Mouse (Mus musculus) right cerebral cortex, postnatal 4 days (tissue): ENCODE measurements around the gene Adgrg1.
"Not testable (repeated sequence)": the region's sequence is repeated elsewhere in the genome, so short reads cannot be mapped to it uniquely, and the experiment has no call there.

Experiments
- DNase-seq: peaks from one replicate; pipeline ENCODE4 v3.0.0-alpha.2; 2022

The Adgrg1 gene

DNA sequence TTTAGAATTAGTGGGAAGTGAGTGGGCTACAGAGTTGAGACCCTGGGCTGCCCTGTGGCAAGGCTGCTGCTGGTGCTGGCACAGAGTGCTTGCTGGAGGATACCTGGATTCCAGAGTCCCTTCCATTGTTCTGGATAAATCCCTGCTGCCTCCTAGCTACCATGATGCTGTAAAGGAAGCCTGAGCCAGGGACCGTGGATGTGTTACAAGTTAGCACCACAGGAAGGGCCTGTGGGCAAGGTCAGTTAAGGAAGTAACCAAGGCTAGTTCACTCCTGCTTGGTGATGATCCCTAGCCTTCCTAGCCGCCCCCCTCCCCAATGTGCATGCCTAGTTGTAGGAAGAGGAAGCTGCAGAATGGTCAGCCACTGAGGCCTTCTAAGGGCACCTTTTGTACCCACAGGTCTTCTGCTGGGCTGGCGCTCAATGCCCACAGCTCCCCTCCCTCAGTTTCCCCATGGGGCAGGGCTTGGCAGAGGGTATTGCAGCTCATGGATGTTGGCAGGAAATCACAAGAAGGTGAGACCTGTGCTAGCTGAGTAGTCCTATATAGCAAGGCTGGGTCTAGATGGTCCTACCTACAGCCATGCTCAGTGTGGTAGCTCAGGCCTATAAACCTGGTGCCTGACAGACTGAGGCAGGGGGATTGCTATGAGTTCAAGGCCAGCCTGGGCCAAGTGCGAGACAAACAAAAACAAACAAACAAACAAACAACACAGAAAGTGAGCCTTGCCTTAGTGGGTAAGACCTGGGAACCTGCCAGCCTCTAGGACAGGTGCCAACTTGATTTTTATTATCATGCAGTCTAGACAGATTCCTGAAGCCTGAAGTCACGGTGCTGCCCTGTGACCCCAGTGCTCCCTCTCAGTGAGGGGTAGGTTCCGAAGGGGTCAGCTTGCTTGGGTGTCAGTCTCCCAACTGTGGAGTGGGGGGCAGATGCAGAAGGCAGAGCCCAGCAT is 22.6 kb downstream of the Adgrg1 start:
- peak; percentile 51 for DNase-seq

- DNase-seq, result no peak
Observed at GRCm38 (mm10) chr8:94997857-94998243, 23.3 kb downstream of the Adgrg1 start.

DNA sequence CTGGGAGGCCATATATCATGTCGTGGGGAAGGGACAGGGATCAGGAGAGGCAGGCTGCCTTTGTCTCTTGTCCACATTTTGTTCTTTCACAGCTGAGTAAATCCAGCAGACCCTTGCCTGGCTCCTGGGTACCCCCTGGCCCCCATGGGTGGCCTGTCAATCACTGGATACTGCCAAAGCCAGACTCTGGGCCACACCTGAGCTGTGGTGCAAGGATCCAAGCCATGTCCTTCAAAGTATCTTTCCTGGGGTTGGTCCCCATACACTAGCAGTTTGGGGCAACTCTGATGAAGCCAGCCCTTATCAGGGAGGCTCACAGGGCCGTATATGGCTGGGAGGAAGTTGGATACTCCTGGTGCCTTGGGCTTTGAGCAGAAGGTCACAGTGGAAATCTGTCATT is 23.9 kb downstream of the Adgrg1 start:
- no peak for DNase-seq

DNA sequence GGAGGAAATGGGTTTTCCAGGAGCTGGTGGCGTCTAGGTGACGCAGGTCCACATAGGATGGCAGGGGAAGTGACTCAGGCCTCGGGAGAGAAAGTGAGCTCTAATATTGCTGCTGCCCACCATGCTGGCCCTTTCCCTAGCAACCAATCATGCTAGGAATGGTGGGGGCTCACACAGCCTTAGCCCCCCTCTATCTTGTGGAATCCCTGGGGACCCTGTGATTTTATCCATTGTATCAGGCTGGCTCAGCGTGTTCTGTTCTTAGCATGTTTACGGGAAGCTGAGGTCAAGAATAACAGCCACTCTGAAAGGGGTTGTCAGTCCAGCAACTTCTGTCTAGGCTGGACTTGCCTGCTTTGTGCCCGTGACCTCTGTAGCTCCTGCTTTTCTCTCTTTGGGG is 24.5 kb downstream of the Adgrg1 start:
- DNase-seq, result no peak

DNA sequence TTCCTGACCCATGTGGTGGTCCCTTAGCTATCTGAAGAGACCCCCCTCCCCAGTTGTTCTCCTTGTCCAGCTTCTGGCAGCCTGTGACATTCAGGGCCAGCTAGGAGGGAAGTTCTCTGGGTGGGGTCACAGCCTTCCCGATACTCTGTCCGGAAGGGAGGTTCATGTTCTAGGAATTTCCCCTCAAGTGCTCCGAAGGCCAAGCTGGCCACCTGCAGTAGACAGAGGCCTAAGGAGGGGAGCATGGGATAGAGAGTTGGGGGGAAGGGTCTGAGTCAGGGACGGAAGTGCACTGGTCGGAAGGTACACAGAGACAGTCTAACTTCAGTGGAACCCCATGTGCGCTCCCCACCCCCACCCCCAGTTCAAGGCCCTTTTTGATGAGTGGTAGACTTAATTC is 25.4 kb downstream of the Adgrg1 start:
- no peak for DNase-seq

- peak; percentile 52 for DNase-seq
Observed at GRCm38 (mm10) chr8:95000684-95001083, 26.1 kb downstream of the Adgrg1 start.

DNA sequence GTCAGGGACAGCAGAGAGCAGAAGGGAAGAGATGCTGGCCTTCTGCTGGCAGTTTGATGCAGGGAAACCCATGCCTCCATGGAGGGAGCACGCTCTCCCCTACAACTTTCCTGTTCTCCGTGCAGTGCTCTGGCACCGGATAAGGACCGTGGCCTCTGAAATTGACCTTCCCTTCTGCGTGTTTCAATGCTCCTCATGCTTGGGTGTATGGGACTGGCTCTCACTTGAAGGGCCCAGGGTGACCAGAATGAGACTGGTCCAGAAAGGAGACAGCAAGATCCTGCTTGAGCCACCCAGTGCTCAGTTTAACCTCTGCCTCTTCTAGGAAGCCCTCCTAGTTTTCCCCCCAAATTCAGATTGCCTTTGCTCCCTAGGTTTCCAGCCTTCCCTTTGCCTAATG is 26.6 kb downstream of the Adgrg1 start:
- DNase-seq, result no peak

DNA sequence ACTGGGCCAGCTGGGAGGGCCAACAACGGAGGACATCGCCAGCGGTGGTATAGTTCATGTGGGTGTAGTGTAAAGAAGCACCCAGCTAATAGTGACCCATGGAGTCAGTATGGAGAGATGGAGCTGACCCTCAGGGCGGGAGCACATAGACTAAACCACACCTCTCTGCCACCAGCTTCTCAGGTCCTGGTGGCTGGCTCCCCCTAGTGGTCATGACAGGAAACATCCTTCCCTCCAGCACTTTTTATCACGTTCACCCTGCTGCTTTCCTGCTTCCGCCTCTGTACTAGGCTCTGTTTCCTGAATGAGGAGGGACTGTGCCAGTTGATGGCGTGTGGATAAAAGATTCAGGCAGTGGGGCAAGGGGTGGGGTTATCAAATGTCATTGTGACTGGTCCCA is 27.1 kb downstream of the Adgrg1 start:
- DNase-seq, result peak; percentile 68

DNA sequence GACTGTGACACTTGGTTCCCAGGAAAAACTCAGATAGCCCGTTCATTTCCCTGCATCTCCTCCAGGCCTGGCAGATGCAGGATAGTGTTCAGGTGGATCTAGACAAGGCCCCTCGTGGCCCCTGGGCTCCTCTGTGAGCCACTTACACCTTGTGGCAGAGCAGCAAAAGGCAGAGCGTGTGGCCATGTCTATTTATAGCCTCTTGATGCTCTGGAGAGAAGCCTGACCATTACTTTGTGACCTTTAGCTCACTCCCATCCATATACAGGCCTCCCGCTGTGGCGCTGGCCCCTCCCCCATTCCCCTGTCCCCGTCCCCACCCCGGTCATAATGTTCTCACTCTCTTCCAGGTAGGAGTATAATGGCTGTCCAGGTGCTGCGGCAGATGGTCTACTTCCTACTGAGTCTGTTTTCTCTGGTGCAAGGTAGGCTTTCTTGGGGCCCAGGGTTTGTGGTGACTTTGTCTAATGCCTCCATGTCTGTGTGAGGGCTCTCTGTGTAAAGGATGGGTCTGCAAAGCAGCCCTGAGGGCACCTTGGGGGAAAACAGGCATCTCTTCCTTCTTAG is 27.6 kb downstream of the Adgrg1 start:
- no peak for DNase-seq

GRCm38 (mm10) chr8:95012442-95012919 is 37.9 kb downstream of the Adgrg1 start:
- no peak for DNase-seq

DNA sequence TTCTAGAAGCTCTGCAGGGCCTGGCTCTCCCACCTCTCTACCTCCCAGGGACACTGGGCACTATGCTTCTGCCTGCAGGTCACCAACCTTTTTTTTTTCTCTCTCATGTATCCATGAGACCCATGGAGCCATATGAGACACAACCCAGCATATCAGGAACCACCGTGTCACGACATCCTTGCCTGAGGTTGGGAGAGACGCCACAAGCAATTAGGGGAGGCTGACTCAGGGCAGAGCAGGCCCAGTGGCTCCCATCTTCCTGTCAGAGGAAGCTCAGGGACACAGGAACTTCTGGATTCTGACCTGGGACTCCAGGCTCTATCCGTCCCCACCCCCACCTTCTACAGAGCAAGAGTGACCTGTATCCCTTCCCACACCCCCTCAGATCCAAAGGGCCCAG is 41.3 kb downstream of the Adgrg1 start:
- no peak for DNase-seq

DNA sequence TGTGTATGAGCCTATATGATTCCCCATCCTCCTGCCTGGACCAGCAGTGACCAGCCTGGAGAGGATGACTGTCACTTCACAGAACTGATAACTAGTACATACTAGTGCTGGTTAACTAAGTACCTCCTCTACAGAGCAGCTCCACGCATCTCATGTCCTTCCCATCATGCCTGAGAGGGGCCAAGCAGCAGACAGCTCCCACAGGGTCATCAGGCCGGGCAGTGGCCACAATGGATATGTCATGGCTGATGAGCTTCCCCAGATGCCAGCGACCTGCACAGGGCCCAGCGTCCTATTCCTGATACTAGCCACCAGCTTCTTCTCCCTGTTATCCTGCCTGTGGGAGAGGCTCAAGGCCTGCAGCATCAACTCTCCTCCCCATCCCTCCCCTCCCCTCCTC is 42.1 kb downstream of the Adgrg1 start:
- no peak for DNase-seq

DNA sequence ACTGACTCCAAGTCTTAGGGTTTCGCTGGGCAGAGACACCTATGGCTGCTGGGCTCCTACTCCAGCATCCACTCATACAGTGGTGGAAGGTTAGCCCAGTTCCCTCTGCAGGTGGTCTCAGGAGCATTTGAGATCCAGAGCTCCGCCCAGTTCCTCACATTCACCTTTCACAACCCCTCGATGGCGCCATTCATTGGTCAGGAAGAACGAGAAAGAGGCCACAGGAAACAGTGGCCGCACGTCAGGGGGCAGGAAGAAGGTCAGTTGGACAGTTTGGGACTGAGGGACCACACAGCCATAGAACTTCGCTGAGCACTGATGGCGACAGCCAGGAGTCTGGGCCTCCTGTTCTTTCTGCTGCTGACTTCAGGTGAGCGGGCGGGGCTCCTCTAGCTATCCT is 42.9 kb downstream of the Adgrg1 start, which contains the start of gene Adgrg3:
TSS of gene Adgrg3 (plus strand) at position 242 of the 400 bp plus-strand sequence.
- no peak for DNase-seq

DNA sequence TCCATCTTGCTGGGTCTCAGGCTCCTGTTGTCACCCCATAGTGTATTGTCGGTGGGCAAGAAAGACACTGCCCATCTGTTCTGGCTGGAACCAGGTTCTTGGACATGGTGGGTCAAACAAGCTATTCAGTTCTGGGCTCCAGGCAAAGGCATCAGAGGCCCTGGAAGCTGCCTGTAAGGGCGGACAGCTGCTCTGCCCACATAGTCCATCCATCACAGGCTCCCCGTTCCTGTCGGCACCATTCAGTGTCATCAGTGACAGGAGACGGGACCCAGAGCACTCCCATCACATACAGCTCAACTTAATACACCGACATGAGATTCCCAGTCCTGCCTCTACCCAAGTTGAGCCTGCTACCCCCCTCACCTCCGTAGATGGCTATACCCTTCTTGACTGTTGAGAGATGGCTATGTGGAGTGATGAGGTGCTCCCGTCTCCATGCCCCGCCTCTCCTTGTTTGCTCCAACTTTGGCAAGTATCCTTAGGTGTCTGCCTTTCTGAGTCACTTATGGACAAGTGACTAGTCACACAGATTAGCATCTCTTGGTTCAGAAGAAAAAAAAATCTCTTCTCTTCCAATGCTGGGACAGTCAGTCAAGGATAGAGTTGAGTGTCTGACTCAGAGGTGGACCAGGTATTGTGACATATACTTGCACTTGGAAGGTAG is 43.6 kb downstream of the Adgrg1 start:
- DNase-seq, result no peak

- no peak for DNase-seq
Observed at GRCm38 (mm10) chr8:95020293-95020777, 45.8 kb downstream of the Adgrg1 start.

DNA sequence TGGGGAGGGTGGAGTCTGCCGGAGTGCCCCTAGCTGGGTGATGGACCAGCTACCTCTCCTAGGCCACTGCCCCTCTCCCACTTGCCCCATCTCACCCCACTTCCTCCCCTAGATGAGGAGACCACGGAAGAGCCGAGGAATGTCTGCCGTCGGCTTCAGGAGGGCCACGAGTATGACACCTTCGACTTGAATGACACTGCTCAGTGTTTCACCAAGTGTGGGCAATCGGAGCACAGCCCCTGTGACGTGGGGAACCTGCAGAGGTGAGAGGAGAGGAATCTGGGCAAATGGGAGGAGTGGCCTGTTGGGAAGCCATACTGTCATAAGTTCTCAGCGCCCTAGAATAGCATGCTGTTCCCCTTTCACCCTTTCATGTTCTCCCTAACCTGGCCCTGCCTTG is 46.3 kb downstream of the Adgrg1 start:
- DNase-seq, result no peak

DNA sequence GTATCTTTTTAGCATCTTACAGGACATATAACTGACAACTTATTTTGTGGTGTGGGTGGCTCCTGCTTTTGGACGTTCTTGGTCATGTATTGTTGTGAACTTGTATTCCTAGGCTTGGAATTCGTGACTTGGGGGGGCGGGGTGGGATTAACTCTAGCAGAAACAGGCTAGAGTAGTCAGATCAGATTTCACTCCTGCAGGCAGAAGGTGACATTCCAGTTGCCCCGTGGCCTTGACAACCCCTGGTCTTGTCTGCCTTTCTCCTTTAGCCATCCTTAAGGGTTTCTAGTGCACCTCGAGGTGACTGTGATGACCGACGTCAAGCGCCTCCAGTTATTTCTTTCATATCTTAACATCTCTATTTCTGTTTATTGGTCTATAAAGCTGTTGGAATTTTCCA is 48.6 kb downstream of the Adgrg1 start:
- no peak for DNase-seq

- DNase-seq, result no peak
Observed at GRCm38 (mm10) chr8:95024387-95024786, 49.8 kb downstream of the Adgrg1 start.

DNA sequence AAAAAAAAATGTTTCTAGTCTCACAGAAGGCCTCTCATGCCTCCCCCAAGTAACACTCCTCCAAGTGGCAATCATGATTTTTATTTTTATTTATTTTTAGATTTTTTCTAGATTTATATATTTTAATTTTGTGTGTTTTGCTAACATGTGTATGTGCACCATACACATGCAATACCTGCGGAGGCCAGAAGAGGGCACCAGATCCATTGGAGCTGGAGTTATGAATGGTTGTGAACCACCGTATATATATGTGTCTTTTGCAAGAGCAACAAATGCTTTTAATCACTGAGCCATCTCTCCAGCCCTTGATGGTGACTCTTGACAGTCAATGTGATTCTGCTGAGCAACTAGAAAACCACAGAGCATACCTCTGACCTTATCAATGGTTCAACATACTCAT is 50.9 kb downstream of the Adgrg1 start:
- peak; percentile 76 for DNase-seq

DNA sequence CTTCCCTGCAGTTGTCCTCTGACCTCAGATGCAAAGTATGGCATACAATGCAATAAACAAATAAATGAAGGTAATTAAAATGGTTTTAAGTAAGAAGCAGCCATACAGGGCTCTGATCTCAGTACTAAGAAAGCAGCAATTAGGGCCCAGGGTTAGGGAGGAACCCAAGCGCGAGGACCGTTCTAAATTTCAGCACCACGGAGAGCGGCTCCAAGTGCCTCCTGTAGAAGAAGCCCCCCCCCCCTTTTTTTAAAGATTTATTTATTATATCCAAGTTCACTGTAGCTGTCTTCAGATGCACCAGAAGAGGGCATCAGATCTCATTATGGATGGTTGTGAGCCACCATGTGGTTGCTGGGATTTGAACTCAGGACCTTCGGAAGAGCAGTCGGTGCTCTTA is 53.8 kb downstream of the Adgrg1 start:
- DNase-seq, result not testable (repeated sequence)

DNA sequence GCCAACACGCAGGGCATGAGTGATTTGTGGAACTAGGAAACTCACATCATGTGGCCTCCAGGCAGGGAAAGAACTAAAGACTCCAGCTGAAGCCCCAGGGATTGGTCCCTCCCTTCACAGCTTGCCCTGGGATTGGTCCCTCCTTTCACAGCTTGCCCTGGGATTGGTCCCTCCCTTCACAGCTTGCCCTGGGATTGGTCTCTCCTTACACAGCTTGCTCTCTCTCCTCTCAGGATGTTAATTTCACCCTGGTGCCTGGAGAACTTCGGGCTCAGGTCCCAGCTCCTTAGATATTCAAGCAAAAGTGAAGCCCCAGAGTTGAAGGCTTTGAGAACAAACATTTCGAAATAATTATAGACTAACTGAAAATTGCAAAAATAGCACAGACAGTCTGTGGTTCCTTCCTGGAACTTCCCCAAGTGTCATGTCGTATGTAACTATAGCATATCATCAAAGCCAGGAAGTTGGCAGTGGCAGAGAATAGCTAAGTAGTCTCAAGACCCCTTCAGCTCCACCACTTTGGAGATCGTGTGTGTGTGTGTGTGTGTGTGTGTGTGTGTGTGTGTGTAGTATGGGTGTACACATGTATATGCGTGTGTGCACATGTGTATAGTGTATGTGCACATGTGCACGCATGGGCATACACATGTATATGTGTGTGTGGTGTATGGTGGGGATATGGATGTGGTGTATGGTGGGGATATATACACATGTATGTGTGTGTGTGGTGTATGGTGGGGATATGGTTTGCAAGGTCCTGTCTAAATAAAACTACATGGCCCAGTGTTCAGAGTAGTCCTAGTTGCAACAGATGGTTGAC is 62.8 kb downstream of the Adgrg1 start:
- DNase-seq, result peak; percentile 51
